Mouse (Mus musculus): ENCODE data around the gene Ankrd9. TPM values are rescaled to one million over a fixed set of nuclear protein-coding genes. Genes with fewer than 3 reads are reported as not detected.

The Ankrd9 gene
- polyA plus RNA-seq, 1 experiment from 2014 or later, result 10.8 TPM

GRCm38 (mm10) chr12:110979808-110980207, 968 bp upstream of the Ankrd9 start:
- Histone ChIP-seq H3K9me3 (ENCODE audit: control insufficient read depth, low read length) (no peaks in the 10 kb centered on the region), H3K27ac (replicated peaks in 1 of 2; ENCODE audit: control insufficient read depth in 1 of 2, insufficient read depth in 1 of 2, low read depth in 2 of 2, low read length in 2 of 2) (peak overlapping the region in 1 of 2 experiments; percentile 85; a peak in 1 of 4 replicates), H3K9ac (ENCODE audit: low read length) (no peak overlapping the region), H3K4me3 (ENCODE audit: control insufficient read depth in 1 of 2, insufficient read depth in 1 of 2, low read depth in 1 of 2, low read length in 2 of 2) (no peak overlapping the region), H3K4me2 (ENCODE audit: low read length) (peak overlapping the region; percentile 92), H3K36me3 (ENCODE audit: control insufficient read depth, insufficient read depth, low read length) (peaks cover 26% of the 10 kb centered on the region), H3K4me1 (ENCODE audit: control insufficient read depth in 2 of 2, insufficient read depth in 2 of 2, low read length in 2 of 2) (peaks cover 8 to 9% of the 10 kb centered on the region in 2 experiments), H3K27me3 (ENCODE audit: control insufficient read depth, insufficient read depth, low read length) (no peaks in the 10 kb centered on the region)
- 75% methylated on average over 3 of the region's 3 CpGs for WGBS
- no peak for ATAC-seq (ENCODE audit: insufficient number of reproducible peaks, insufficient read depth, low FRiP score, low read depth)

GRCm38 (mm10) chr12:110977896-110978606, 789 bp downstream of the Ankrd9 start:
- no peak for ATAC-seq (ENCODE audit: insufficient number of reproducible peaks, insufficient read depth, low FRiP score, low read depth)
- H3K36me3 ChIP-seq (ENCODE audit: control insufficient read depth, insufficient read depth, low read length), result peaks cover 42% of the 10 kb centered on the region
- peak overlapping the region; percentile 92 for H3K4me2 ChIP-seq (ENCODE audit: low read length)
- H3K9ac ChIP-seq (ENCODE audit: low read length), result peak overlapping the region; percentile 87
- 38% methylated on average over 14 of the region's 14 CpGs for WGBS
- peak overlapping the region; percentile 84 to 85 for H3K27ac ChIP-seq (replicated peaks in 1 of 2; ENCODE audit: control insufficient read depth in 1 of 2, insufficient read depth in 1 of 2, low read depth in 2 of 2, low read length in 2 of 2)
- H3K27me3 ChIP-seq (ENCODE audit: control insufficient read depth, insufficient read depth, low read length), result no peaks in the 10 kb centered on the region
- H3K9me3 ChIP-seq (ENCODE audit: control insufficient read depth, low read length), result no peaks in the 10 kb centered on the region
- H3K4me3 ChIP-seq (ENCODE audit: control insufficient read depth in 1 of 2, insufficient read depth in 1 of 2, low read depth in 1 of 2, low read length in 2 of 2), result peak overlapping the region; percentile 69 to 97
- peaks cover 8 to 11% of the 10 kb centered on the region in 2 experiments for H3K4me1 ChIP-seq (ENCODE audit: control insufficient read depth in 2 of 2, insufficient read depth in 2 of 2, low read length in 2 of 2)

GRCm38 (mm10) chr12:110977345-110977733, 1.5 kb downstream of the Ankrd9 start:
- H3K27ac ChIP-seq (replicated peaks in 1 of 2; ENCODE audit: control insufficient read depth in 1 of 2, insufficient read depth in 1 of 2, low read depth in 2 of 2, low read length in 2 of 2), result no peak overlapping the region
- WGBS, result 90% methylated on average over 18 of the region's 18 CpGs
- peaks cover 8 to 11% of the 10 kb centered on the region in 2 experiments for H3K4me1 ChIP-seq (ENCODE audit: control insufficient read depth in 2 of 2, insufficient read depth in 2 of 2, low read length in 2 of 2)
- H3K27me3 ChIP-seq (ENCODE audit: control insufficient read depth, insufficient read depth, low read length), result no peaks in the 10 kb centered on the region
- H3K4me3 ChIP-seq (ENCODE audit: control insufficient read depth in 1 of 2, insufficient read depth in 1 of 2, low read depth in 1 of 2, low read length in 2 of 2), result no peak overlapping the region
- H3K9me3 ChIP-seq (ENCODE audit: control insufficient read depth, low read length), result no peaks in the 10 kb centered on the region
- H3K36me3 ChIP-seq (ENCODE audit: control insufficient read depth, insufficient read depth, low read length), result peaks cover 48% of the 10 kb centered on the region
- 0 out of 2 replicates have a peak overlapping the region, but pooled peaks have one; percentile 0 for H3K4me2 ChIP-seq (ENCODE audit: low read length)
- no peak overlapping the region for H3K9ac ChIP-seq (ENCODE audit: low read length)
- ATAC-seq (ENCODE audit: insufficient number of reproducible peaks, insufficient read depth, low FRiP score, low read depth), result no peak

- Histone ChIP-seq H3K4me2 (ENCODE audit: low read length) (0 out of 2 replicates have a peak overlapping the region, but pooled peaks have one; percentile 0), H3K4me3 (ENCODE audit: control insufficient read depth in 1 of 2, insufficient read depth in 1 of 2, low read depth in 1 of 2, low read length in 2 of 2) (no peak overlapping the region), H3K9ac (ENCODE audit: low read length) (no peak overlapping the region), H3K36me3 (ENCODE audit: control insufficient read depth, insufficient read depth, low read length) (peaks cover 48% of the 10 kb centered on the region), H3K9me3 (ENCODE audit: control insufficient read depth, low read length) (no peaks in the 10 kb centered on the region), H3K4me1 (ENCODE audit: control insufficient read depth in 2 of 2, insufficient read depth in 2 of 2, low read length in 2 of 2) (peaks cover 8 to 11% of the 10 kb centered on the region in 2 experiments), H3K27ac (replicated peaks in 1 of 2; ENCODE audit: control insufficient read depth in 1 of 2, insufficient read depth in 1 of 2, low read depth in 2 of 2, low read length in 2 of 2) (no peak overlapping the region), H3K27me3 (ENCODE audit: control insufficient read depth, insufficient read depth, low read length) (no peaks in the 10 kb centered on the region)
- 86% methylated on average over 60 of the region's 60 CpGs for WGBS
- ATAC-seq (ENCODE audit: insufficient number of reproducible peaks, insufficient read depth, low FRiP score, low read depth), result no peak
Measured at GRCm38 (mm10) chr12:110976589-110977344, 2.1 kb downstream of the Ankrd9 start.

GRCm38 (mm10) chr12:110975838-110976468, 2.9 kb downstream of the Ankrd9 start:
- no peaks in the 10 kb centered on the region for H3K27me3 ChIP-seq (ENCODE audit: control insufficient read depth, insufficient read depth, low read length)
- H3K4me3 ChIP-seq (ENCODE audit: control insufficient read depth in 1 of 2, insufficient read depth in 1 of 2, low read depth in 1 of 2, low read length in 2 of 2), result no peak overlapping the region
- H3K36me3 ChIP-seq (ENCODE audit: control insufficient read depth, insufficient read depth, low read length), result peaks cover 48% of the 10 kb centered on the region
- no peak overlapping the region for H3K27ac ChIP-seq (replicated peaks in 1 of 2; ENCODE audit: control insufficient read depth in 1 of 2, insufficient read depth in 1 of 2, low read depth in 2 of 2, low read length in 2 of 2)
- 85% methylated on average over 4 of the region's 4 CpGs for WGBS
- ATAC-seq (ENCODE audit: insufficient number of reproducible peaks, insufficient read depth, low FRiP score, low read depth), result no peak
- H3K9ac ChIP-seq (ENCODE audit: low read length), result no peak overlapping the region
- peaks cover 8 to 11% of the 10 kb centered on the region in 2 experiments for H3K4me1 ChIP-seq (ENCODE audit: control insufficient read depth in 2 of 2, insufficient read depth in 2 of 2, low read length in 2 of 2)
- no peak overlapping the region for H3K4me2 ChIP-seq (ENCODE audit: low read length)
- H3K9me3 ChIP-seq (ENCODE audit: control insufficient read depth, low read length), result no peaks in the 10 kb centered on the region

- Histone ChIP-seq H3K27me3 (ENCODE audit: control insufficient read depth, insufficient read depth, low read length) (no peaks in the 10 kb centered on the region), H3K9ac (ENCODE audit: low read length) (no peak overlapping the region), H3K4me3 (ENCODE audit: control insufficient read depth in 1 of 2, insufficient read depth in 1 of 2, low read depth in 1 of 2, low read length in 2 of 2) (no peak overlapping the region), H3K36me3 (ENCODE audit: control insufficient read depth, insufficient read depth, low read length) (peaks cover 51% of the 10 kb centered on the region), H3K4me2 (ENCODE audit: low read length) (no peak overlapping the region), H3K27ac (replicated peaks in 1 of 2; ENCODE audit: control insufficient read depth in 1 of 2, insufficient read depth in 1 of 2, low read depth in 2 of 2, low read length in 2 of 2) (no peak overlapping the region), H3K9me3 (ENCODE audit: control insufficient read depth, low read length) (no peaks in the 10 kb centered on the region), H3K4me1 (ENCODE audit: control insufficient read depth in 2 of 2, insufficient read depth in 2 of 2, low read length in 2 of 2) (peaks cover 8 to 11% of the 10 kb centered on the region in 2 experiments)
- 82% methylated on average over 5 of the region's 5 CpGs for WGBS
- ATAC-seq (ENCODE audit: insufficient number of reproducible peaks, insufficient read depth, low FRiP score, low read depth), result no peak
Measured at GRCm38 (mm10) chr12:110975385-110975784, 3.5 kb downstream of the Ankrd9 start.

GRCm38 (mm10) chr12:110974726-110975125, 4.1 kb downstream of the Ankrd9 start:
- Histone ChIP-seq H3K4me2 (ENCODE audit: low read length) (no peak overlapping the region), H3K36me3 (ENCODE audit: control insufficient read depth, insufficient read depth, low read length) (peaks cover 53% of the 10 kb centered on the region), H3K9ac (ENCODE audit: low read length) (no peak overlapping the region; the same call in 1 of the 2 replicates), H3K4me1 (ENCODE audit: control insufficient read depth in 2 of 2, insufficient read depth in 2 of 2, low read length in 2 of 2) (peaks cover 8 to 11% of the 10 kb centered on the region in 2 experiments), H3K4me3 (ENCODE audit: control insufficient read depth in 1 of 2, insufficient read depth in 1 of 2, low read depth in 1 of 2, low read length in 2 of 2) (no peak overlapping the region), H3K27me3 (ENCODE audit: control insufficient read depth, insufficient read depth, low read length) (no peaks in the 10 kb centered on the region), H3K9me3 (ENCODE audit: control insufficient read depth, low read length) (no peaks in the 10 kb centered on the region), H3K27ac (replicated peaks in 1 of 2; ENCODE audit: control insufficient read depth in 1 of 2, insufficient read depth in 1 of 2, low read depth in 2 of 2, low read length in 2 of 2) (no peak overlapping the region)
- no peak for ATAC-seq (ENCODE audit: insufficient number of reproducible peaks, insufficient read depth, low FRiP score, low read depth)
- WGBS, result 79% methylated on average over 6 of the region's 6 CpGs

Data from heart, embryonic 14.5 days (tissue).